Mouse (Mus musculus) T-helper 2 cell (primary cell): ENCODE measurements around the gene Adamtsl5.
"Not testable (repeated sequence)": the region's sequence is repeated elsewhere in the genome, so short reads cannot be mapped to it uniquely, and the experiment has no call there.

ENCODE experiments used
- in situ Hi-C: fragments of 300-600 bp; cut with MboI, MseI; formaldehyde crosslinking; loops from one replicate; pipeline ENCODE4 v1.15.1; 2025; ENCODE audit warnings: high pct_unique_total_duplicates

The Adamtsl5 gene

GRCm38 (mm10) chr10:80371983-80372382 lies 23.8 kb upstream of the Adamtsl5 start:
- in situ Hi-C loops, result no loop called here

GRCm38 (mm10) chr10:80371411-80371966 lies 23.3 kb upstream of the Adamtsl5 start:
- in situ Hi-C loops, result no loop called here

- in situ Hi-C loops, result no loop called here
Observed at GRCm38 (mm10) chr10:80369995-80370747, 22.0 kb upstream of the Adamtsl5 start.

- in situ Hi-C loops, result no loop called here
Observed at GRCm38 (mm10) chr10:80368392-80368791, 20.2 kb upstream of the Adamtsl5 start.

DNA sequence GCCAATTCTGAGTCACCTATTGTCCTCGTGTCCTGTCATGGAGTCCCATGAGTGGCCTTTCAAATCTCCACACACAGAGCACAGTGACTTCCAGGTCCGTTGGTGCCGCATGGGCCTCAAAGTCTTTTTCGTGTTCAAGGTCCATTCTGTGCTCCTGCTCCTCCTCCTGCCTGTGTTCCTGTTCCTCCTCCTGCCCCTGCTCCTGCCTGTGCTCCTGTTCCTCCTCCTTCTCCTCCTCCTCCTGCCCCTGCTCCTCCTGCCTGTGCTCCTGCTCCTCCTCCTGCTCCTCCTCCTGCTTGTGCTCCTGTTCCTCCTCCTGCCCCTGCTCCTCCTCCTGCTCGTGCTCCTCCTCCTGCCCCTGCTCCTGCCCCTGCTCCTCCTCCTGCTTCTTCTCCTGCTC lies 19.7 kb upstream of the Adamtsl5 start:
- in situ Hi-C loops, result no loop called here

DNA sequence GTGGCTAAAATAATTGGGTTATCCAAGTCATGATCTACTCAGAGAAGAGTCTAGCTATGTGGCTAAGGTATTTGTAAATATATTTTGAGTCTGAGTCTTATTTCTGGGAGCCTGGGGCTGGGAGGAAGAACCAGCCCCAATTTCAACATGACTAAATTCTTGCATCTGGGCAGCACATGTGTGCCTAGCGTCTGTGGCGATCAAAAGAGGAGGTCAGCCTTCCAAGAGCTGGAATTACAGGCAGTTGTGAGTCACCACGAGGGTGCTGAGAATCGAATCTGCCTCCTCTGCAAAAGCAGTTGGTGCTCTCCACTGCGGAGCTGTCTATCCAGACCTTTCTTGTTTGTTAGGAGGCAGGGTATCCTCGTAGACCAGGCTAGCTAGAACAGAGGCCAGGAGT lies 17.5 kb upstream of the Adamtsl5 start:
- in situ Hi-C loops, result no loop called here

DNA sequence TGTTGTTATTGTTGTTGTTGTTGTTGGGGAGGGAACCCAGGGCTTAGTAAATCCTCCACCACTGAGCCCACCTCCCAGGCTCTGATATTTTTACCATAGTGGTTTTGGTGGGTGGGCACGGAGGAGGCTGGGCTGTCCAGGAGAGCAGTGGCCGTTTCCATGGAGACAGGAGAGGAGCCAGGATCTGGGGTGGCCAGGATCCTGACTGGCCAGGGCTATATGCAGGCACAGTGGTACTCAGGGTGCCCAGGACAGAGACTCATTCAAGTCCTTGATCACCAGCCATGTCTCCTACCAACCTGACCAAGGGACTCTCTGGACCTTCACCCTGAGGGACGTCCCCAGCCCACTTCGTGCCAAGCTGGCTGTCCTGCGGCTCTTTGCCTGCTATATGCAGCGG lies 15.5 kb upstream of the Adamtsl5 start:
- in situ Hi-C loops, result no loop called here

DNA sequence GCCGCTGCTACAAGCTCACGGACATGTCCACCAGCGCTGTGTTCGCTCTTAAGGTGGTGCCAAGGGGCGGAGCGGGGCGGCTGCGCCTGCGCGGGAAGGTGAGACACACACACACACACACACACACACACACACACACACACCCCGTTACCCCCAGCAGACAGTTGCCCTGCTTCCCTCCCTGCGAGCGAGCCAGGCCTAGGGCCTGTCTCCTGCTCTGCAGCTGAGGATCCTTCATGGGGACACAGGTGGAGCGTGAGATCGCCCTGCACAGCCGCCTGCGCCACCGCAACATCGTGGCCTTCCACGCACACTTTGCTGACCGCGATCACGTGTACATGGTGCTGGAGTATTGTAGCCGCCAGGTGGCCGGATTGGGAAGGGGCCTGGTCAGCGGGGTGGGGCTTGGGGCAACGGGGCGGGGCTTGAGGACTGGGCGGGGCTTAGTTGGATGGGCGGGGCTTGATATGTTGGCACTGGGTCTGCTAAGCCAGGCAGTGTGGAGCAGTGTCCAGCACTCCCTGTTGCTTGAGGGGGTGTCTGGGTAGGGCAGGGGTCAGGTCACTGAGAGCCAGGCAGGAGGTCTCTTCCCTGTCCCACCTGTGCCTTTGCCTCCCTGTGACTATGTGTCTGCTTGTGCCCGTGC lies 9.9 kb upstream of the Adamtsl5 start:
- in situ Hi-C loops, result no loop called here

DNA sequence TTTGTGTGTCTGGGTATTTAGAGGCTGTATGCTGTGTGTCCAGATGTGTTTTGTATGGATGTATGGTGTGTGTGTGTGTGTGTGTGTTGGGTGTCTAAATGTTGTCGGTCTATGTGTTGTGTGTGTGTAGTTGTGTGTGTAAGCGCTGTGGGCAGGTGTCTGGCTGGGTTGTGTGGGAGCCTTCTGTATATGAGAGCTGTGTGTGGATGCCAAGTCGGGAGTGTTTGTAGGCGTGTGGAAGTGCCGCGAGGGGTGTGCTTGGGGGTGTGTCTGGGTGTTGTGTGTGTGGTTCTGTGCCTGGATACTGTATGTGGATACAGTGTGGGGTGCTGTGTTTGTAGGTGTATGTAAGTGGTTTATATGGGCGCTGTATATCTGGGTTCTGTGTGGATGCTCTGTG lies 9.1 kb upstream of the Adamtsl5 start:
- in situ Hi-C loops, result no loop called here

DNA sequence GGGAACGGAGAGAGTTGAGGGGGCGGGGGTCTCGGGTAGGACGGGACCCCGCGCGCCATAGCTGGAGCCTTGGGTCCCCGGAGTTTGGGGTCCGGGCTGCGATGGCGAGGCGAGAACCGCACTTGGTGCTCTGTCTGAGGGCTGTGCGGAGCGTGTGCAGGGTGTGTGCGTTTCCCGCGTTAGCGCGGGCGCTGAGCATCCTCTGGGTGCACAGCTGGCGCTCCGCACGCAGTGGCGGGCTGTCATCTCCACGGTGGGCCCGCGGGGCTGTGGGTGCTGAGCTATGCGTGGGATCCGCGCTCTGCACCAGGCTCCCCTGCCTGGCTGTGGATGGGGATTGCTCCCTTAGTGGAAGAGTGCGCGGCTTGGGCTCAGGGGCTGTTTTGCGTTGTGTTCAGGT lies 8.5 kb upstream of the Adamtsl5 start:
- in situ Hi-C loops, result no loop called here

GRCm38 (mm10) chr10:80356001-80356682 lies 7.9 kb upstream of the Adamtsl5 start, which contains the start of gene Plk5:
TSS of gene Plk5 (plus strand) at chr10:80356459.
- in situ Hi-C loops, result no loop called here

DNA sequence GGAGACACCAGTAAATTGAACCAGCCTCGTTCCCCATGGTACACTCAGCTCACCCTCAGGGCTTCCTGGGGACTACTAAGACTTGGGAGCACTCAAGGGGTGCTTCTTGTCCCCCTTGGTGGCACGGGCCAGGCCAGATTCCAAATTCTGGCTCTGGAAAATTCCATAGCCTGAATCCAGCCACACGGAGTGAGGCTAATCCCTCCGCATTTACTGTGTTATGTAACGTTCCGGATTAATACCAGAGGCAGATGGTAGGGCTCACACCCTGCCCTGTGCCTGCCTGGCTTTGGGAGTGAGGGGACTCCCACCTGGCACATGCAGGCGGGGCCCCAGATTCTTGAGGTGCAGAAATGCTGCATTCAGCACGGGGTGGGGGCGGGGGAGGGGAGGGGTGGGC lies 7.2 kb upstream of the Adamtsl5 start:
- in situ Hi-C loops, result no loop called here

GRCm38 (mm10) chr10:80352727-80353126 lies 4.5 kb upstream of the Adamtsl5 start:
- in situ Hi-C loops, result no loop called here

- in situ Hi-C loops, result no loop called here
Observed at GRCm38 (mm10) chr10:80351896-80352295, 3.7 kb upstream of the Adamtsl5 start.

DNA sequence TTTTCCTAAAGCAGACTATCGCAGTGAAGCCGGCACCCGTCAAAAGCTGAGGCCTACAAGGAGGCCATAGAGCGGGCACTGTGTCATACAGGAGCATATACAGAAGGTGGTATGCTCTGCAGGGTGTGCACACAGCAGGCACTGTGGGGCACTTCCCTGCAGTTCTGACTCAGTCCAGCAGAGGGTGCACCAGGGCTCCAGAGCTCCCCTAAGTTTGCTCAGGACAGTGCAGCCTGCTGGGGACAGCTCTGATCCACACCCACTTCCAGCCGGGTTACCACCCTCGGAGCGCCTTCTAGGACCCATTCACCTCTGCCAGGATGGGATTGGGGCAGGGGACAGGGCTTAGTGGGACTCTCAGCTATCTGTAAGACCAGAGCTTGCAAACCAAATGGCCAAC lies 2.1 kb upstream of the Adamtsl5 start:
- in situ Hi-C loops, result no loop called here

DNA sequence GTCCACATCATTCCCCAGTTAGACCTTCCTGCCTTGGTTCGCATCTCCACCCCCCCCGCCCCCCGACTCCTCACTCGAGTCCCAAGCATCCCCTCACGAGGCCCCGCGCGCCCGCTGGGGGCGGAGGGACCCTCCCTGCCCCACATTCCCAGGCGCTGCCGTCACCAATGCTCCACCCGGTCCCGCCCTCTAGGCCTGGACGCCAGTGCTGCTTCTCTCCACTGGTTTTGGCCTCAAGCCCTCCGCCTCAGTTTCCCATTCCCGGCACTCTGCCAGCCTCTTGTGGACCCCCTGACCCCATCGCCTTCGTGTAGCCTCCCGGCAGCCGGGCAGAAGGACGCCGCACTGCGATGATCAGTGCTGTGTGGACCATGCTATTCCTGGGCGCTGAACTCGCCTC lies 769 bp upstream of the Adamtsl5 start:
- in situ Hi-C loops, result no loop called here

- in situ Hi-C loops, result no loop called here
Observed at GRCm38 (mm10) chr10:80347514-80347967, 671 bp downstream of the Adamtsl5 start.

DNA sequence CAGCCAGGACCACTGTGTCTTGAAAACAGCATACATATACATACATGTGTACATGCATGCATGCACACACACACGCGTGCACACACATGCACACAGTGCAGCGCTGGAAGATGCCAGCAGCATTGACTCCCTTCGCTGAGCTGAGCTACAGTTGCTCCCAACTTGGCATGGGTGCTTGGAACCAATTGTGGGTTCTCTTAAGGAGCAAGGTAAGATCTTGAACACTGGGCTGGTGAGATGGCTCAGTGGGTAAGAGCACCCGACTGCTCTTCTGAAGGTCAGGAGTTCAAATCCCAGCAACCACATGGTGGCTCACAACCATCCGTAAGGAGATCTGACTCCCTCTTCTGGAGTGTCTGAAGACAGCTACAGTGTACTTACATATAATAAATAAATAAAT lies 2.3 kb downstream of the Adamtsl5 start:
- in situ Hi-C loops, result not testable (repeated sequence)

- in situ Hi-C loops, result no loop called here
Observed at GRCm38 (mm10) chr10:80345122-80345521, 3.1 kb downstream of the Adamtsl5 start.

DNA sequence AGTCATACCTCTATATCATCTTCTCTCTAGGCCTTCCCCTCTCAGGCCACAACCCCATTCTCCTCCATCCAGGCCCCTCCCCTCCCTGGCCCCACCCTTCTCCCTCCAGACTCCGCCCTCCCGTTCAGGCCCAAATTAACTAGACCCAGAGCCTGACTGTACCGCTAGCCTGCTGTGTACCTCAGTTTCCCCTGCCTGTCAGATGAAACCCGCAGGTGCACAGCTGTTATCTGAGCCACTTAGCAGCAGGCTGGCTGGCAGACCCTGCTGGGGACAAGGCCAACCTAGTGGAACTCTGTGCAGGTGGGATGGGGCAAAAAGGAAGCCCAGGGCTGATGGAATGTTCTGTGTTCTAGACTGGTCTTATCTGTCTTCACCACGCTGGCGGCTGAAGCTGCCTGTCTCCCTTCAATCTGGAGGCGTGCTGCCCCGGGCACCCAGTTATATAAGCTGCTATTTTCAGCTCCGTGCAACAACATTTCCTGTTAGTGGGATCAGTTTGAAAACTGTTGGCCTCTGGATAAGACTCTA lies 4.0 kb downstream of the Adamtsl5 start:
- in situ Hi-C loops, result no loop called here

GRCm38 (mm10) chr10:80343425-80343895 lies 4.8 kb downstream of the Adamtsl5 start:
- in situ Hi-C loops, result no loop called here
